Mouse (Mus musculus): ENCODE measurements around the gene Capzb.

Capzb gene

GRCm38 (mm10) chr4:139192499-139193175 lies at the start of gene Capzb:
Capzb (plus strand) TSS chr4:139192899.
- peak; percentile 98 for DNase-seq

GRCm38 (mm10) chr4:139142985-139143384 lies 49.7 kb upstream of the Capzb start:
- no peak for DNase-seq

GRCm38 (mm10) chr4:139144577-139144976 lies 48.1 kb upstream of the Capzb start:
- no peak for DNase-seq

- peak; percentile 12 for DNase-seq
Measured at GRCm38 (mm10) chr4:139145156-139145555, 47.5 kb upstream of the Capzb start.

GRCm38 (mm10) chr4:139146760-139147159 lies 45.9 kb upstream of the Capzb start:
- DNase-seq: no peak

GRCm38 (mm10) chr4:139151370-139151769 lies 41.3 kb upstream of the Capzb start:
- DNase-seq: no peak

GRCm38 (mm10) chr4:139154576-139155307 lies 38.0 kb upstream of the Capzb start:
- DNase-seq: no peak

GRCm38 (mm10) chr4:139156538-139156937 lies 36.2 kb upstream of the Capzb start:
- no peak for DNase-seq

GRCm38 (mm10) chr4:139158350-139158749 lies 34.3 kb upstream of the Capzb start:
- no peak for DNase-seq

GRCm38 (mm10) chr4:139161076-139161475 lies 31.6 kb upstream of the Capzb start:
- DNase-seq: no peak

GRCm38 (mm10) chr4:139164082-139164481 lies 28.6 kb upstream of the Capzb start:
- no peak for DNase-seq

GRCm38 (mm10) chr4:139165259-139165658 lies 27.4 kb upstream of the Capzb start:
- no peak for DNase-seq

- DNase-seq: no peak
Measured at GRCm38 (mm10) chr4:139166244-139166643, 26.5 kb upstream of the Capzb start.

GRCm38 (mm10) chr4:139167107-139167506 lies 25.6 kb upstream of the Capzb start:
- DNase-seq: no peak

- peak; percentile 31 for DNase-seq
Measured at GRCm38 (mm10) chr4:139168985-139169747, 23.5 kb upstream of the Capzb start.

- DNase-seq: no peak
Measured at GRCm38 (mm10) chr4:139169748-139170279, 22.9 kb upstream of the Capzb start.

- no peak for DNase-seq
Measured at GRCm38 (mm10) chr4:139175061-139175971, 17.4 kb upstream of the Capzb start.

GRCm38 (mm10) chr4:139176023-139176422 lies 16.7 kb upstream of the Capzb start:
- no peak for DNase-seq

GRCm38 (mm10) chr4:139177921-139178320 lies 14.8 kb upstream of the Capzb start:
- DNase-seq: no peak

- no peak for DNase-seq
Measured at GRCm38 (mm10) chr4:139178377-139178776, 14.3 kb upstream of the Capzb start.

GRCm38 (mm10) chr4:139179218-139179617 lies 13.5 kb upstream of the Capzb start:
- no peak for DNase-seq

Measured in thymus, postnatal 14 days (tissue).